Mouse (Mus musculus): Measurements from ENCODE around the gene Cd300ld5. TPM values are rescaled to one million over a fixed set of nuclear protein-coding genes. Genes with fewer than 3 reads are reported as not detected.

The Cd300ld5 gene
- polyA plus RNA-seq, 1 experiment from 2014 or later: not detected

DNA sequence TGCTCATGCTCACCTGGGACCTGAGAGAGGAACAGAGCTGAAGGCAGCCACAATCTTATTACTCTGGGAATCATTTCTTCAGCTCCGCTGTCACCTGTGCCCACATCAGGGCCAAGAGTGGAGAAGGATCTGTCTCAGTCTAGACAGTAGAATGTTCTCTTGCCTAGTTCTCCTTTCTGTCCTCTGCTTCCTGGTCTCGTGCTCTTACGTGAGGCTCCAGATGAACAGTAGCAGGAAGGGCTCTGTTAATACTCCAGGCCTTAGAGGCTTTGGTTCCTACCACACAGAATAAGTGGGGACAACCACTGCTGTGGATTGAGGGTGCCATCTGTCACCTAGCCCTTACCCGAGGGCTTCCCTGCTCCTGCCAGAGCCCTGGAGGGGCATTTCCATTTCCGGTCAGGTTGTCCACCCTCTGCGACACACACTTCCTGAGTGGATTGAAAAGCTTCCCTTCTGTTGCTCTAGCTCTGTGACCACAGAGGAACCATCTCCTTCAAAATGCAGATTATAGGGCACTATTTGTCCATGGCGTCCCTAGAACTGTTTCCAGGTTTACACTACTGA, 36.0 kb downstream of the Cd300ld5 start, which contains the start of gene Cd300c2:
Gene Cd300c2 (minus strand): TSS at position 407 of the 567 bp plus-strand sequence.
- Histone ChIP-seq H3K27ac (ENCODE audit: low read length) (no peak within 1 kb of the TSS), H3K27me3 (ENCODE audit: control insufficient read depth, insufficient read depth, low read depth, low read length) (no peaks in the 10 kb centered on the region), H3K4me2 (ENCODE audit: low read depth, low read length) (no peak within 1 kb of the TSS), H3K4me3 (ENCODE audit: low read length) (no peak within 1 kb of the TSS), H3K9me3 (ENCODE audit: control insufficient read depth, low read length) (no peaks in the 10 kb centered on the region), H3K4me1 (replicated peaks; ENCODE audit: control insufficient read depth, insufficient read depth, low read length) (no peaks in the 10 kb centered on the region), H3K9ac (ENCODE audit: low read length) (no peak within 1 kb of the TSS), H3K36me3 (ENCODE audit: control insufficient read depth, insufficient read depth, low read length) (no peaks in the 10 kb centered on the region)
- WGBS: 68% methylated on average over 7 of the region's 7 CpGs
- ATAC-seq (ENCODE audit: low read depth): no peak

DNA sequence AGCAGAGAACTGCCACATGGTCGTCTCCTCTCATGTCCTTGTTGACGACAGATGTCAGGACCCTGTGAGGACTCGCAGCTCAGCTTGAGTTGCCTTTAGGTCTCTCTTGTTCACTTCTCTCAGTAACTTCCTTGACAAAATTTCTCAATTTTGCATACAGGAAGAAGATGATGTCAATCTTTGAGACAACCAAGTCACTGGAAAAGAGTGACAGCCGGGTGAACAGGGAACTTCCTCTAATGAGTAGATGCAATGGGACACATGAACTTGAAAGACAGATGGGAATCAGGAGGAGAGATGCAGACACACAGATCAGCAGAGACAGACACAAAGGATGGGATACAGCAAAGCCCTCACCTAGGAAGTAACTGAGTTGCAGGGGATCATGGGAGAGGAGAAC, 47.8 kb downstream of the Cd300ld5 start, which contains the start of gene Cd300ld:
Gene Cd300ld (minus strand): TSS at position 130 of the 400 bp plus-strand sequence.
- no peak within 1 kb of the TSS for H3K9ac ChIP-seq (ENCODE audit: low read length)
- 57% methylated on average over 4 of the region's 4 CpGs for WGBS
- no peaks in the 10 kb centered on the region for H3K4me1 ChIP-seq (replicated peaks; ENCODE audit: control insufficient read depth, insufficient read depth, low read length)
- ATAC-seq (ENCODE audit: low read depth): no peak
- no peaks in the 10 kb centered on the region for H3K27me3 ChIP-seq (ENCODE audit: control insufficient read depth, insufficient read depth, low read depth, low read length)
- no peak within 1 kb of the TSS for H3K4me3 ChIP-seq (ENCODE audit: low read length)
- H3K36me3 ChIP-seq (ENCODE audit: control insufficient read depth, insufficient read depth, low read length): no peaks in the 10 kb centered on the region
- no peak within 1 kb of the TSS for H3K4me2 ChIP-seq (ENCODE audit: low read depth, low read length)
- no peaks in the 10 kb centered on the region for H3K9me3 ChIP-seq (ENCODE audit: control insufficient read depth, low read length)
- no peak within 1 kb of the TSS for H3K27ac ChIP-seq (ENCODE audit: low read length)

DNA sequence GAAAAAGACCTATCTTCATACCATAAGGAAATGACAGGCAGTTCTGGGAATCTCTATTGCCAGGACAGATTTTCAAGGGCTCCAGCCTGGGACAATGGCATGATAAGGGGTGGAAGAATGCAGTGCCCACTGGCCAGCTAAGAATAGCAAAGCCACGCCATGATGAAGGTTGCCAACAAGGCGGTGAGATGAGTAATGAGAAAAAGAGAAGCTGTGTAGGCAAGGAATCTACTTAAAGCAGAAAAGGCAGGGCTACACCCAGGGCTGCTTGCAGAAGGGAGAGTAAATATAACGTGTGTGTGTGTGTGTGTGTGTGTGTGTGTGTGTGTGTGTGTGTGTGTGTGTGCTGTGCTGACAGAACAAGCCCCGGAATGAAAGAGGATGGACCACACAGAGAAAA, 55.7 kb downstream of the Cd300ld5 start:
- peaks cover 3% of the 10 kb centered on the region; the same call in 1 of the 2 replicates for H3K9me3 ChIP-seq (ENCODE audit: control insufficient read depth, low read length)
- WGBS: 57% methylated on average over 4 of the region's 4 CpGs
- H3K4me3 ChIP-seq (ENCODE audit: low read length): no peak overlapping the region
- ATAC-seq (ENCODE audit: low read depth): no peak
- H3K4me1 ChIP-seq (replicated peaks; ENCODE audit: control insufficient read depth, insufficient read depth, low read length): no peaks in the 10 kb centered on the region
- H3K27me3 ChIP-seq (ENCODE audit: control insufficient read depth, insufficient read depth, low read depth, low read length): no peaks in the 10 kb centered on the region
- no peak overlapping the region for H3K4me2 ChIP-seq (ENCODE audit: low read depth, low read length)
- H3K36me3 ChIP-seq (ENCODE audit: control insufficient read depth, insufficient read depth, low read length): no peaks in the 10 kb centered on the region
- H3K27ac ChIP-seq (ENCODE audit: low read length): no peak overlapping the region
- no peak overlapping the region for H3K9ac ChIP-seq (ENCODE audit: low read length)

Other genes with a start within 250 kb of the Cd300ld5 start
- 0.23 and 0.34 TPM in 2 replicates for gene Btbd17, start 241.8 kb downstream of the Cd300ld5 start, polyA plus RNA-seq (2015; fragmentation: Nextera tagmentation; extraction: Ambion mirVana)
- gene Gpr142, start 238.8 kb downstream of the Cd300ld5 start, polyA plus RNA-seq (2015; fragmentation: Nextera tagmentation; extraction: Ambion mirVana): not detected in 2 replicates
- gene Gprc5c, start 186.6 kb downstream of the Cd300ld5 start, polyA plus RNA-seq (2015; fragmentation: Nextera tagmentation; extraction: Ambion mirVana): 30.7 and 33.2 TPM in 2 replicates
- 1.4 and 1.7 TPM in 2 replicates for gene Cd300a, start 147.7 kb downstream of the Cd300ld5 start, polyA plus RNA-seq (2015; fragmentation: Nextera tagmentation; extraction: Ambion mirVana)
- 0.47 and 0.53 TPM in 2 replicates for gene Cd300lb, start 103.4 kb downstream of the Cd300ld5 start, polyA plus RNA-seq (2015; fragmentation: Nextera tagmentation; extraction: Ambion mirVana)
- gene Cd300c, start 68.6 kb downstream of the Cd300ld5 start, polyA plus RNA-seq (2015; fragmentation: Nextera tagmentation; extraction: Ambion mirVana): not detected in 2 replicates
- gene Cd300ld, start 47.8 kb downstream of the Cd300ld5 start, polyA plus RNA-seq (2015; fragmentation: Nextera tagmentation; extraction: Ambion mirVana): 0.25 and 0.34 TPM in 2 replicates
- 2.5 and 2.6 TPM in 2 replicates for gene Cd300c2, start 35.9 kb downstream of the Cd300ld5 start, polyA plus RNA-seq (2015; fragmentation: Nextera tagmentation; extraction: Ambion mirVana)
- gene Cd300ld2, start 21.6 kb downstream of the Cd300ld5 start, polyA plus RNA-seq (2015; fragmentation: Nextera tagmentation; extraction: Ambion mirVana): not detected in 2 replicates
- not detected in 2 replicates for gene Cd300ld4, start 10.8 kb downstream of the Cd300ld5 start, polyA plus RNA-seq (2015; fragmentation: Nextera tagmentation; extraction: Ambion mirVana)
- gene Cd300ld3, start 10.6 kb upstream of the Cd300ld5 start, polyA plus RNA-seq (2015; fragmentation: Nextera tagmentation; extraction: Ambion mirVana): not detected in 2 replicates
- 0.06 TPM in 1 of 2 replicates, not detected in the other for gene Cd300e, start 24.4 kb upstream of the Cd300ld5 start, polyA plus RNA-seq (2015; fragmentation: Nextera tagmentation; extraction: Ambion mirVana)
- gene Rab37, start 53.7 kb upstream of the Cd300ld5 start, polyA plus RNA-seq (2015; fragmentation: Nextera tagmentation; extraction: Ambion mirVana): 1.1 and 1.5 TPM in 2 replicates
- gene Cd300lf, start 96.2 kb upstream of the Cd300ld5 start, polyA plus RNA-seq (2015; fragmentation: Nextera tagmentation; extraction: Ambion mirVana): 2.8 and 3.1 TPM in 2 replicates
- 63.2 and 68.7 TPM in 2 replicates for gene Slc9a3r1, start 125.6 kb upstream of the Cd300ld5 start, polyA plus RNA-seq (2015; fragmentation: Nextera tagmentation; extraction: Ambion mirVana)
- gene Tmem104, start 149.7 kb upstream of the Cd300ld5 start, polyA plus RNA-seq (2015; fragmentation: Nextera tagmentation; extraction: Ambion mirVana): 8.6 and 9.1 TPM in 2 replicates
- 26.0 and 29.8 TPM in 2 replicates for gene Nat9, start 150.1 kb upstream of the Cd300ld5 start, polyA plus RNA-seq (2015; fragmentation: Nextera tagmentation; extraction: Ambion mirVana)
- 0.06 TPM in 1 of 2 replicates, not detected in the other for gene Grin2c, start 229.5 kb upstream of the Cd300ld5 start, polyA plus RNA-seq (2015; fragmentation: Nextera tagmentation; extraction: Ambion mirVana)
- gene Fdxr, start 239.3 kb upstream of the Cd300ld5 start, polyA plus RNA-seq (2015; fragmentation: Nextera tagmentation; extraction: Ambion mirVana): 14.1 and 14.2 TPM in 2 replicates